Mouse (Mus musculus) myocyte (in vitro differentiated cells): ENCODE measurements at regions not wholly inside any gene's neighbourhood (a gene's known extent, or its start where the extent isn't known, plus 50 kb on each side); places are given as distances from the start of the nearest gene placed in this dataset.

ENCODE experiments used
- CEBPB ChIP-seq: IDR thresholded peaks from 2 replicates; pipeline ENCODE4 v1.6.1; 2011; ENCODE audit warnings: mild to moderate bottlenecking, moderate library complexity; ENCODE audit not compliant: poor library complexity, insufficient read depth, severe bottlenecking
- E2F4 ChIP-seq: IDR thresholded peaks from one replicate; pipeline ENCODE4 v1.6.1; 2011; ENCODE audit warnings: mild to moderate bottlenecking, control low read depth, moderate library complexity; ENCODE audit not compliant: insufficient read depth
- MAX ChIP-seq: IDR thresholded peaks from one replicate; pipeline ENCODE4 v1.6.1; 2011; ENCODE audit warnings: low read depth, mild to moderate bottlenecking, control low read depth
- MYOD1 ChIP-seq, 3 experiments: IDR thresholded peaks; one replicate each; pipeline ENCODE4 v1.6.1; 2011; ENCODE audit warnings: control low read depth in 2 of 3, low read depth in 2 of 3, mild to moderate bottlenecking in 2 of 3, moderate library complexity in 1 of 3; ENCODE audit not compliant: insufficient read length in 2 of 3, control insufficient read depth in 1 of 3
- MYOG ChIP-seq, 3 experiments: IDR thresholded peaks; one replicate each; pipeline ENCODE4 v1.6.1; 2011; ENCODE audit warnings: control low read depth in 2 of 3, low read depth in 2 of 3, mild to moderate bottlenecking in 2 of 3; ENCODE audit not compliant: insufficient read length in 2 of 3, control insufficient read depth in 1 of 3, insufficient read depth in 1 of 3
- POLR2A ChIP-seq: IDR thresholded peaks from one replicate; pipeline ENCODE4 v1.6.1; 2011; ENCODE audit warnings: low read depth, mild to moderate bottlenecking, control low read depth, moderate library complexity; ENCODE audit not compliant: insufficient read length
- POLR2AphosphoS2 ChIP-seq: IDR thresholded peaks from one replicate; pipeline ENCODE4 v1.6.1; 2011; ENCODE audit warnings: low read depth, control low read depth; ENCODE audit not compliant: insufficient read length
- SRF ChIP-seq: IDR thresholded peaks from one replicate; pipeline ENCODE4 v1.6.1; 2011; ENCODE audit warnings: low read depth; ENCODE audit not compliant: control insufficient read depth, insufficient read length
- TCF12 ChIP-seq: IDR thresholded peaks from one replicate; pipeline ENCODE4 v1.6.1; 2011; ENCODE audit warnings: mild to moderate bottlenecking, control low read depth; ENCODE audit not compliant: poor library complexity, insufficient read depth, severe bottlenecking
- TCF3 ChIP-seq: IDR thresholded peaks from one replicate; pipeline ENCODE4 v1.6.1; 2011; ENCODE audit warnings: low read depth, control low read depth; ENCODE audit not compliant: insufficient read length
- USF1 ChIP-seq: IDR thresholded peaks from one replicate; pipeline ENCODE4 v1.6.1; 2011; ENCODE audit warnings: low read depth, mild to moderate bottlenecking, control low read depth, moderate library complexity

GRCm38 (mm10) chr3:56708260-56708659 is 524.8 kb upstream of the Nbea start:
- TF ChIP-seq E2F4 = no peak
- TF ChIP-seq POLR2A = no peak
- TF ChIP-seq MAX = no peak
- TF ChIP-seq MYOG (IDR thresholded peaks at IDR 0.05; ENCODE audit: control insufficient read depth in 1 of 3, insufficient read depth in 1 of 3, insufficient read length in 2 of 3, low read depth in 2 of 3) = no peak
- TF ChIP-seq USF1 = no peak
- TF ChIP-seq TCF12 = no peak
- no peak for TF ChIP-seq POLR2AphosphoS2
- no peak for TF ChIP-seq TCF3
- TF ChIP-seq MYOD1 (IDR thresholded peaks at IDR 0.05; ENCODE audit: control insufficient read depth in 1 of 3, insufficient read length in 2 of 3, low read depth in 2 of 3) = no peak
- TF ChIP-seq CEBPB = no peak
- no peak for TF ChIP-seq SRF
